13 mouse cellular contexts compared by ENCODE assay signal in the genomic region with DNA sequence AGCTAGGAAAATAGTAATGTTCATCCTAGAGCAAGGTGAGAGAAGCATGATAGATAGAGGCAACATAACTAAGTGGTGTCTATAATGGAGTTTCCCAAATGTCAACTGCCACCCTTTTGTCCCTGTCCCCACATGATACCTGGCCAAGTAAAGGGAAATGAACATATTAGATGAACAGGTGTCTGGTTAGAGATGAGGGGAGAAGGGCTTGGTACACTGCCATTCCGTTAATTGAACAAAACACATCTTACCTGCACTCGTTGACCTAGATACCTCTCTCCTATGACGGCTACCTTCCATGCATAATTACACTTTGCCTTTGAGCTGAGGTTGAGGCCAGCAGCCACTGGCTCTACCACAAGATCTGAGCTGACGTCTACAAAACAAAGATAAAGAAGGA.
"Had no signal": no experiment of that assay in that cellular context is flagged by ENCODE, and none has a peak within 500 bp of the region (broad histone marks: within the 10 kb centered on the region; RNA-seq: fewer than 3 reads in every experiment).

No protein-coding gene starts in this region.

- ATAC-seq: liver, embryonic 12.5 days had no signal

- DNase-seq: kidney, postnatal 14 days; kidney, postnatal 4 days; layer of hippocampus, adult 9-11 months; liver; lung, adult 18-20 months; lung, postnatal 10 days; lung, postnatal 4 days; midbrain, embryonic 14.5 days; right cerebral cortex, adult 18-20 months; right cerebral cortex, postnatal 14 days; right cerebral cortex, postnatal 4 days; thymus, postnatal 25 days had no signal
